Mouse (Mus musculus): ENCODE data around the gene Klhl41. TPM values are rescaled to one million over a fixed set of nuclear protein-coding genes. Genes with fewer than 3 reads are reported as not detected.

Klhl41 gene
- under 1 TPM; 0.01 to 0.08 TPM for polyA plus RNA-seq (2012; fragmentation: generic; extraction: Trizol)

GRCm38 (mm10) chr2:69669853-69670252 is at the start of gene Klhl41:
Gene Klhl41, plus strand, starts transcription at chr2:69670120.

DNA sequence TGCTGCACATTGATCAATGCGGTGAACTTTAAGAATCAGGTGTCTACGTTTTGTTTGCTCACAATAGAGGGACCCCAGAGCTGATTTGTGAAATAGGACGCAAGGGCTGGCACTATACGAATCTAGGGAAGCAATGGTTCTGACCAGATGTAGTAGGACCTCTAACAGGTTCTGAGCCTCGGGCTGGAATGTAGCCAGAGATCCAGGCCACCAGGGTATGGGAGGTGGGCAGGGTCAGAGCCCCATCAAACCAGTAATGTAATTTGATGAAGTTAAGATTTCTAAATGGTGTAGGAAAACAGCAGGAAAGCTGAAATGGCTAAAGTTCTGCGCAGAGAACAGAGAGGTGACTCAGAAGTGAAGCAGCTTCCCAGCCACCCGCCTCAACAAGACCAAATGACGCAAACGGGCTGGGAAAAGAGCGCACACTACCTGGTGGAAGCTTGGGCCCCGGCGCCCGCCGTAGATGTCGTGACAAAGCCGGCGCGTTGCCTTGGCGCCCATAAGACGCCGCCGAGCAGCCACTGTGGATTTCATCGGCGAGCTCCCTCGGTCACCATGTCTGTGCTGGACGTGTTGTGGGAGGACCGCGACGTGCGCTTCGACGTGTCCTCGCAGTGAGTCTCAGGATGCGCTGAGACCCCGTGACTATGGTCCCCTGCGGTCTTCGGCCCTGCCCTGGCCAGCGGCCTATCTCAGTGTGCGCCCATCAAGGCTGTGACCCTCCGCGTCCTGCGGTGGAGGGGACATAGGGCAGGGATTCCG is 23.0 kb upstream of the Klhl41 start, which contains the start of gene Bbs5:
TSS of gene Bbs5 (plus strand) at position 446 of the 765 bp plus-strand sequence.

DNA sequence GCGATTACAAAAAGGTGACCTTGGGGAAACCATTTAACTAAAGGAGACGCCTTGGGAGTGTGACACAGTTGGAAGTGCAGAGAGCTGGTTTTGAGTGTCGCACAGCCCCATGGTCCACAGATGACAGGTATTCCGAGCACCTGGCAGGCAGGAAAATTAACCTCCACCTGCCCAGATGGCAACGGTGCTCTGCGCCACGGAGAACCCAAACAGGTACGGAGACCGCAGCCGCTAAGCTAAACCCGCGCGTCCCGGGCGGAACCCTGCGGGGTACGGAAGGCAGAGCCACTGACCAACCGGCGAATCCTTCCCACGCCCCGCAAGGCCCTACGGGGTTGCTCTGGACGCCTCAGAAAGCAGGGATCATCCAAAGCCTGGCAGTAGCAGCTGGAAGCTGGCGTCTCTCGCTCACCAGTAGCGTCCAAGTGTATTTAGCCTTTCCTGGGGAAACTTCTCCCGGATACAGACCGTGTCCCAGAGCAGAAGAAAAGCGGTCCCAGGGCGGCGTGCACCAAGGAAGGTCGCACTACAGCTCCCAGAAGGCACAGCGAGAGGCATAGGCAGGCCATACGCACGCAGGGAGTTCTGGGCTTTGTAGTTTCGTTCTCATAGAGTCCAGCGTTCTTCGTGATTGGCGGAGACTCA is 43.2 kb downstream of the Klhl41 start, which contains the start of gene Fastkd1:
TSS of gene Fastkd1 (minus strand) at position 536 of the 645 bp plus-strand sequence.

GRCm38 (mm10) chr2:69722273-69722649 is 52.3 kb downstream of the Klhl41 start, which contains the start of gene Ppig:
Gene Ppig, plus strand, starts transcription at chr2:69722545.

Other genes starting within 250 kb of the Klhl41 start
- not detected for gene Lrp2, start 84.1 kb upstream of the Klhl41 start, polyA plus RNA-seq (2012; fragmentation: generic; extraction: Trizol)
- 1 to 10 TPM in 1 of 2 experiments, under 1 TPM in 1; 0.18 to 2.4 TPM for gene Bbs5, start 22.9 kb upstream of the Klhl41 start, polyA plus RNA-seq (2012; fragmentation: generic; extraction: Trizol)
- 1 to 10 TPM in 1 of 2 experiments, under 1 TPM in 1; 0.36 to 3.1 TPM for gene Fastkd1, start 43.4 kb downstream of the Klhl41 start, polyA plus RNA-seq (2012; fragmentation: generic; extraction: Trizol)
- gene Ppig, start 52.4 kb downstream of the Klhl41 start, polyA plus RNA-seq (2012; fragmentation: generic; extraction: Trizol) = 1 to 10 TPM; 3.4 to 5.4 TPM
- gene Ccdc173, start 119.5 kb downstream of the Klhl41 start, polyA plus RNA-seq (2012; fragmentation: generic; extraction: Trizol) = under 1 TPM; 0.04 to 0.83 TPM
- gene Phospho2, start 119.5 kb downstream of the Klhl41 start, polyA plus RNA-seq (2012; fragmentation: generic; extraction: Trizol) = 1 to 10 TPM in 1 of 2 experiments, under 1 TPM in 1; 0.51 to 7.3 TPM
- 1 to 10 TPM in 1 of 2 experiments, under 1 TPM in 1; 0.15 to 1.6 TPM for gene Klhl23, start 151.8 kb downstream of the Klhl41 start, polyA plus RNA-seq (2012; fragmentation: generic; extraction: Trizol)
- gene Ssb, start 191.4 kb downstream of the Klhl41 start, polyA plus RNA-seq (2012; fragmentation: generic; extraction: Trizol) = 10 to 100 TPM in 1 of 2 experiments, 1 to 10 TPM in 1; 4.2 to 17.9 TPM
- 1 to 10 TPM; 1.3 to 5.1 TPM for gene Mettl5, start 215.5 kb downstream of the Klhl41 start, polyA plus RNA-seq (2012; fragmentation: generic; extraction: Trizol)
- gene Ubr3, start 227.1 kb downstream of the Klhl41 start, polyA plus RNA-seq (2012; fragmentation: generic; extraction: Trizol) = 1 to 10 TPM in 1 of 2 experiments, under 1 TPM in 1; 0.50 to 7.3 TPM